Mouse (Mus musculus) cerebellum, adult 2 months (tissue): Measurements from ENCODE around the gene Psrc1. TPM values are rescaled to one million over a fixed set of nuclear protein-coding genes. Genes with fewer than 3 reads are reported as not detected.

ENCODE experiments used
- DNase-seq, 2 experiments: peaks; one replicate each; pipeline ENCODE4 v3.0.0; 2021
- H3K27ac ChIP-seq: fragments of 200-500 bp; 2 replicates; pipeline ENCODE4 v1.5.1; 2012; ENCODE audit warnings: low read length, control low read depth, inconsistent platforms; ENCODE audit not compliant: insufficient read depth
- H3K27me3 ChIP-seq: fragments of 200-500 bp; 2 replicates; pipeline ENCODE4 v1.6.1; 2012; ENCODE audit warnings: inconsistent platforms, mild to moderate bottlenecking, low read length, moderate library complexity; ENCODE audit not compliant: control insufficient read depth, insufficient read depth
- H3K4me1 ChIP-seq: fragments of 200-500 bp; 2 replicates; pipeline ENCODE4 v1.6.1; 2011; ENCODE audit warnings: low read length; ENCODE audit not compliant: control insufficient read depth, insufficient read depth
- H3K4me3 ChIP-seq: fragments of 200-500 bp; replicated peaks from 2 replicates; pipeline ENCODE3; 2011; ENCODE audit warnings: mild to moderate bottlenecking, low read depth, low read length, control low read depth; ENCODE audit not compliant: insufficient read depth
- CTCF ChIP-seq: fragments of 200-500 bp; IDR thresholded peaks from 2 replicates; pipeline ENCODE4 v1.5.1; 2011; ENCODE audit warnings: low read depth, mild to moderate bottlenecking, control low read depth, low read length, moderate library complexity, borderline replicate concordance; ENCODE audit not compliant: insufficient read depth
- POLR2A ChIP-seq: fragments of 200-500 bp; IDR thresholded peaks from 2 replicates; pipeline ENCODE4 v1.6.1; 2011; ENCODE audit warnings: low read length, control low read depth, borderline replicate concordance; ENCODE audit not compliant: insufficient read depth
- WGBS: fragments of 180-500 bp; shearing (Covaris S2); methylation state at CpG from one replicate; pipeline ENCODE4 v1.1.7; 2018; 5-methylcytosine and 5-hydroxymethylcytosine counted together
- polyA plus RNA-seq: library from polyadenylated mRNA; depleted of rRNA; stranded (reverse); fragments of >200 nt; gene quantifications from 2 replicates; pipeline ENCODE4 v1.2.3, GENCODE M21; 2012

The Psrc1 gene
- polyA plus RNA-seq, 1 experiment: 0.28 TPM

DNA sequence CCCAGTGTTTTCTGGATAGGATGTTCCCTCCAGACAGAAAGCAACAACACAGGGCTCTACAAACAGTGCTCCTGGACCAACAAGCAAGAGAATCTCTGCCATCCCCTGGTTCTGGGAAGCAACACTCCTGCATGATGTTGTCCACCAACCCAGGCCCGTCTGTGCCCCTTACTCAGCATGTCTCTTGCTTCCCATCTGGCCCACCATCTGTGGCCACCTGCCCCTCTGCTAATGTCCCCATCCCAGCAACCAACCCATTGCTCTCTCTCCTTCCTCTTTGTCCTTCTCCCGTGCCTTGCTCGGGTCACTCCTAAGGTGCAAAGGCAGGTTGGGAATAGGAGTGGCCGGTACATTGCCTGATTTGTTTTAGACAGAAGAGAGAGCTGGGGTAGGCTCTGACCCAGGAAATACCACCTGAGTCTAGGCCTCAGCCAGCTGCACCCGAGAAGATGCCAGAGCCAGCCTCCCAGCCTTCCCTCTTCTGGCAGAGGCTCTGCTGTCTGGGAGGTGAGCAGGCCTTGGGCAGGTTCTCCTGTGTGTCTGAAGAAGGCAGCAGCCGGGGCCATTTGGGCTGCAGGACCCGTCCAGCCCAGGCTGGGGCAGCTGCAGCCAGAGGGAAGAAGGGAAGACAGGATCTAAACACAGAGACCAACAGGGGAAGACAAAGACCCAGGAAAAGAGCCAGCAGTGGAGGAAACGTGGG is 26.2 kb downstream of the Psrc1 start:
- no peaks in the 10 kb centered on the region for H3K27me3 ChIP-seq
- peaks cover 69% of the 10 kb centered on the region for H3K4me1 ChIP-seq
- H3K4me3 ChIP-seq: peak overlapping the region; percentile 12
- whole genome bisulfite sequencing: 7% methylated on average over 8 of the region's 8 CpGs
- no peak for TF ChIP-seq POLR2A
- no peak for TF ChIP-seq CTCF
- DNase-seq: peak in 1 of 2 experiments; percentile 53
- H3K27ac ChIP-seq: 0 out of 2 replicates have a peak overlapping the region, but pooled peaks have one; percentile 14

DNA sequence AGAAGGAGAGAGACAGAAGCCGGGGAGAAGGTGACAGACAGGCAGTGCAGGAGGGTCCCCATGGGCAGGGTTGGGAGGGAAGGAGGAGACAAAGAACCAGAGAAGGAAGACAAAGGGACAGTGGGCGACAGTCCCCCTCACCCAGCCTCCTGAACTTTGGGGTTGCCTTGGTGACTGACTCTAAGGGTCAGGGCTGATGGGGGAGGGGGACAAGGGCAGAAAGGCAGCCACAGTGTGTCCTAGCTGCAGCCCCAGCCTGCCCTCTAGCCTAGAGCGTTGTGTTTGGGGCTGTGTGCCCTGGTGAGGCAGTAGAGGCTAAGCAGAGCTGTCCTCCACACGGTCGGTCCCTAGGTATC is 26.7 kb downstream of the Psrc1 start:
- H3K27me3 ChIP-seq: no peaks in the 10 kb centered on the region
- H3K4me1 ChIP-seq: peaks cover 66% of the 10 kb centered on the region
- H3K27ac ChIP-seq: 0 out of 2 replicates have a peak overlapping the region, but pooled peaks have one; percentile 23
- WGBS: 28% methylated on average over 5 of the region's 5 CpGs
- no peak for DNase-seq
- peak overlapping the region; percentile 12 for H3K4me3 ChIP-seq
- TF ChIP-seq CTCF (no peak), POLR2A (no peak)

DNA sequence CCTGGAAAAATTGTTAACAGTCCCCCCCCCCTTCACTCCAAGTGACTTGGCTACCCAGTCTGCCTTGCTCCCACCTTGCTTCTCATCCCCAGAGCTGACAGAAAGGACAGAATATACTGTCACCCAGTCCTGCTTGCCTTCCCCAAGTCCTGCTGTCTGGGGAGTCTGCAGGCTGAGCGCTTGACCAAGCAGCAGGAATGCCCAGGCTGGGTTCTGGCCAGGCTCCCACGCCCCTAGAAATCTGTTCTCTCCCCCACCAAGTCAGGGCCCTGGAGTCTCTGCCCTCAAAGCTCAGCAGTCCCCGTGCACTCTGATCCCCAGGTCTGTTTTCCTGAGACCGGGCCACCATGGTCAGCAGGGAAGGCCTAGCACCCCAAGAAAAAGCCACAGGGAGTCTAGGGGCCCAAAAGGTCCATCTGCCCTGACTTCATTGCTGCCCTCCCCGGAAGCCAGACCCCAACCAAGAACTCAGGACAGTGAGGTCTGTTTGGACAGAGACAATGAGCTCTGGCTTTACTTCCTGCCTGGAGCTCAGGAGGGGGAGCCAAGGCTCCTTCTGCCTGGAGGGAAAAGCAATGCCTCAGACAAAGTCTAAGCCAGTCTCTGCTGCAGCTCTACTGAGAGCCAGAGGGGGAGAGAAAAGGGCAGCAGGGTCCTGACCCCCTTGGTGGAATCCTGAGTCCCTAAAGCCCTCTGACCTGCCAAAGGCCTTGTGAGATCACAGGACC is 27.6 kb downstream of the Psrc1 start:
- 18% methylated on average over 5 of the region's 5 CpGs for whole genome bisulfite sequencing

GRCm38 (mm10) chr3:108411754-108412121 is 28.1 kb downstream of the Psrc1 start:
- H3K4me1 ChIP-seq: peaks cover 59% of the 10 kb centered on the region

More for the DNA sequence above, 27.6 kb downstream of the Psrc1 start:
- Histone ChIP-seq H3K4me3 (peak overlapping the region; percentile 42), H3K27me3 (no peaks in the 10 kb centered on the region), H3K27ac (peak overlapping the region; percentile 23), H3K4me1 (peaks cover 62% of the 10 kb centered on the region)
- TF ChIP-seq CTCF (no peak), POLR2A (no peak)
- DNase-seq: no peak

GRCm38 (mm10) chr3:108413634-108414360 is 30.2 kb downstream of the Psrc1 start:
- Histone ChIP-seq H3K27me3 (no peaks in the 10 kb centered on the region), H3K27ac (no peak overlapping the region), H3K4me1 (peaks cover 45% of the 10 kb centered on the region), H3K4me3 (no peak overlapping the region)
- DNase-seq: no peak
- WGBS: 97% methylated on average over 35 of the region's 35 CpGs
- TF ChIP-seq CTCF: no peak
- TF ChIP-seq POLR2A: no peak

More at GRCm38 (mm10) chr3:108411754-108412121, 28.1 kb downstream of the Psrc1 start:
- peak overlapping the region; percentile 42 for H3K4me3 ChIP-seq
- WGBS: 4% methylated on average over 8 of the region's 8 CpGs
- H3K27me3 ChIP-seq: no peaks in the 10 kb centered on the region
- peak; percentile 73 to 85 for DNase-seq
- peak overlapping the region; percentile 23 for H3K27ac ChIP-seq
- TF ChIP-seq CTCF: no peak
- TF ChIP-seq POLR2A: no peak

- WGBS: 2% methylated on average over 64 of the region's 67 CpGs
- TF ChIP-seq POLR2A (no peak), CTCF (no peak)
- DNase-seq: peak in 1 of 2 experiments; percentile 60
- Histone ChIP-seq H3K27me3 (no peaks in the 10 kb centered on the region), H3K4me1 (peaks cover 35% of the 10 kb centered on the region), H3K4me3 (peak within 1 kb of the TSS; percentile 60), H3K27ac (peak within 1 kb of the TSS; percentile 61)
Measured at GRCm38 (mm10) chr3:108414857-108415830, 31.5 kb downstream of the Psrc1 start, which contains the start of gene Celsr2. Gene Celsr2 (minus strand): TSS chr3:108415552.
